Mouse (Mus musculus) kidney, embryonic 15.5 days (tissue): ENCODE data around the gene Fgfr2. TPM values are rescaled to one million over a fixed set of nuclear protein-coding genes. Genes with fewer than 3 reads are reported as not detected.
A peak's percentile ranks its signal among the peaks of the same experiment; 100 is the strongest.

Experiments
- ATAC-seq: fragments of 200-750 bp; cut with Nextera tagmentation; replicated peaks from 2 replicates; pipeline ENCODE4 v1.8.0; 2017; ENCODE audit warnings: moderate TSS enrichment; ENCODE audit not compliant: low FRiP score
- H3K27ac ChIP-seq: fragments of 300-500 bp; sonication (generic); 2 replicates; pipeline ENCODE4 v1.5.1; 2015; ENCODE audit warnings: mild to moderate bottlenecking, inconsistent platforms
- H3K27me3 ChIP-seq: fragments of 300-500 bp; sonication (generic); 2 replicates; pipeline ENCODE4 v1.6.1; 2015; ENCODE audit warnings: inconsistent platforms
- H3K36me3 ChIP-seq: fragments of 300-500 bp; sonication (generic); 2 replicates; pipeline ENCODE4 v1.6.1; 2015; ENCODE audit warnings: inconsistent platforms
- H3K4me1 ChIP-seq: fragments of 300-500 bp; sonication (generic); 2 replicates; pipeline ENCODE4 v1.6.1; 2015; ENCODE audit warnings: inconsistent platforms
- H3K4me2 ChIP-seq: fragments of 300-500 bp; sonication (generic); 2 replicates; pipeline ENCODE4 v1.6.1; 2015; ENCODE audit warnings: moderate library complexity, mild to moderate bottlenecking, inconsistent platforms
- H3K4me3 ChIP-seq: fragments of 300-500 bp; sonication (generic); replicated peaks from 2 replicates; pipeline ENCODE4 v1.5.1; 2015; ENCODE audit warnings: mild to moderate bottlenecking, inconsistent platforms
- H3K9ac ChIP-seq: fragments of 300-500 bp; sonication (generic); 2 replicates; pipeline ENCODE4 v1.6.1; 2015; ENCODE audit warnings: mild to moderate bottlenecking, inconsistent platforms
- H3K9me3 ChIP-seq: fragments of 300-500 bp; sonication (generic); replicated peaks from 2 replicates; pipeline ENCODE4 v1.6.1; 2016; ENCODE audit warnings: inconsistent platforms
- WGBS: fragments of 180-500 bp; shearing (Covaris S2); methylation state at CpG from one replicate; pipeline ENCODE4 v1.1.7; 2015; ENCODE audit warnings: mixed read lengths; 5-methylcytosine and 5-hydroxymethylcytosine counted together
- polyA plus RNA-seq: library from polyadenylated mRNA; unstranded; fragments of >200 nt; fragmentation: Nextera tagmentation; extraction: Ambion mirVana; gene quantifications from 2 replicates; pipeline ENCODE4 v1.2.1, GENCODE M21; 2015

Fgfr2 gene
- polyA plus RNA-seq, 1 experiment from 2014 or later, result 104 TPM

DNA sequence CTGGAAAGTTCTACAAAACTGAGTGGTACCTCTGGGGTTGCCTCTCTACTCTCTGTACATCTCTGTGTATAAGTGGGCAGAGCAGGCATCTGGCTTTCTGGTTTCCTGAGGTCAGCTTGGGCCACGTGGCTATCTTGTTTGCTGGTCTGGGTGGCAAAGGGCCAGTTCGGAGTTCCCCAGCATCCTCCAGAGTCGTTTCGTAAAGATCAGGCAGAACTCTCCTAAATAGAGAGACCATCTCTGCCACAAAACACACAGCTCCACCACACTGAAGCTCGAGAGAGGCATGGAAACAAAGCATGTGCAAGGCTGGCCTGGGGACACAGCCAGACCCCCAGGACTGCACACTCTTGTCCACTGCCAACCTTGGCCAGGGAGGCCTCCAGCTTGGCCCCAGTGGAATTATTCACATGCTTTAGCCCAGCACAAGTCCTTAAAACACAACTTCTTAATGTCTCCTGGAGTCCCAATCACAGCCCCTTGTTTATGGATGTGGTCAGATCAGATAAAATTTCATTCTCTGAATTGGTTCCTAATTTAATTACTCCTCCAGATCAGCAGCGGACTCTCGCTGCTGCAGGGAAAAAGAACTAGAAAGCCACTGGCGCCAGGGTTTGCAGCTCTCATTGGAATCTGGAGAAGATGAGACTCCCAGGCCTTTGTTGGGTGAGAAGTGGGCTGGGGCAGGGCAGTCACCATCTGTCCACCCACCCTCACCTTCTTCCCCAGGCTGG lies 820.5 kb downstream of the Fgfr2 start:
- ATAC-seq, result no peak
- Histone ChIP-seq H3K36me3 (no peaks in the 10 kb centered on the region), H3K27ac (peak overlapping the region; percentile 4; the same call in 1 of the 2 replicates), H3K27me3 (no peaks in the 10 kb centered on the region), H3K4me3 (no peak overlapping the region), H3K4me1 (peaks cover 69% of the 10 kb centered on the region), H3K9ac (no peak overlapping the region), H3K4me2 (no peak overlapping the region), H3K9me3 (no peaks in the 10 kb centered on the region)
- WGBS, result 59% methylated on average over 8 of the region's 8 CpGs

DNA sequence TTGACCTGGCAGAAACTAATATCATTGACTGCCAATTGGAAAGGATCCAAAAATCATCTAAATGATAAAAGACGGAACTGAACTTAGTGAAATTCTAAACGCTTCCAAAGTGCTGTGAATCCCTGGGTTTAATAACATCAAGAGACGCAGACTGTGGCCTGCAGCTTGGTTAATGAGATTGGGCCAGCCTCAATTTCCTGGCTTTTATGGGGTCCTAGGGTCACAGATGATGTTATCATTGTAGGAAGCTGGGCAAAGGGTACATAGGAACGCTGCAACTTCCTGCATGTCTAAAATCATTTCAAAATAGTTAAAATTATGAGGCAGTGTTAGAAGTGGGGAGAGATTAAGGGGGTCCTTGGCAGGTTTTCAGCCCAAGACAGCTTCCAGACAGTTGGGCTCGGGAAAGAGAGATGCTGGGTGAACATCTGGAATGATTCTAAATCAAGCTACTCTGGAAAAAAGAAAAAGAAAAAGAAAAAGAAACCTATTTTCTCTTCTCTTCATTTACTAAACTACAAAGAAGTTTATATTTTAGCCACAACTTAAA lies 823.4 kb downstream of the Fgfr2 start:
- H3K27ac ChIP-seq, result peak overlapping the region; percentile 52; the same call in 1 of the 2 replicates
- H3K4me1 ChIP-seq, result peaks cover 65% of the 10 kb centered on the region
- 18% methylated on average over 5 of the region's 5 CpGs for WGBS
- H3K9me3 ChIP-seq, result no peaks in the 10 kb centered on the region
- H3K36me3 ChIP-seq, result no peaks in the 10 kb centered on the region
- no peak overlapping the region for H3K9ac ChIP-seq
- no peak for ATAC-seq
- no peak overlapping the region for H3K4me2 ChIP-seq
- H3K27me3 ChIP-seq, result no peaks in the 10 kb centered on the region
- H3K4me3 ChIP-seq, result no peak overlapping the region

DNA sequence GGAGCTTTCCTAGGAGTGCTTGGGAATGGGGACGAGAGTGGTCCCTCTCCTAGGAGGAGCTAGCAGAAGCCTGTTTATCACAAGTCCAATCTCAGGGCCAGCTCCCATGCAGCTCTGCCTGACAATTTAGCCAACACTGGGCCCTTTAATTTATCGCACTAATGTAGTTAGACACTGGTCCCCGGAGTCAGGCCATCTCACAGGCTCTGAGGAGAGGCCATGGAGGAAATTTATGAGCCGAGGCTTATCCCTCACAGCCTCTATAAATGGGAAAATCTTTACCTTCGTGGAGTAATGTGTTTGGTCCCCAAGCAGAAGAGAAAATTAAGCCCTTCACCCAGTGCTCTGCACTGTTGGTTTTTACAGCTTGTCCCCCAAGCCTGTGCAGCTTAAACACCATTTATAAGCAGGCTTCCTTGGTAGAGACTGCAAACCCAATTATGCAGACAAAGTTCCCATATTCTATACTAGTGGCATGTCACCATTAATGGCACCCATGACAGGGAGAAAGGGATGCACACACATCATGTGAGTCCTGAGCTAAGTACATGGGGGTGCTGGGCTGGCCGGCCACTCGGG lies 824.6 kb downstream of the Fgfr2 start:
- Histone ChIP-seq H3K4me2 (no peak overlapping the region), H3K27ac (peak overlapping the region; percentile 56), H3K9me3 (no peaks in the 10 kb centered on the region), H3K27me3 (no peaks in the 10 kb centered on the region), H3K36me3 (no peaks in the 10 kb centered on the region), H3K9ac (no peak overlapping the region), H3K4me1 (peaks cover 55% of the 10 kb centered on the region), H3K4me3 (no peak overlapping the region)
- WGBS, result 33% methylated on average over 7 of the region's 7 CpGs
- ATAC-seq, result peak; percentile 76

DNA sequence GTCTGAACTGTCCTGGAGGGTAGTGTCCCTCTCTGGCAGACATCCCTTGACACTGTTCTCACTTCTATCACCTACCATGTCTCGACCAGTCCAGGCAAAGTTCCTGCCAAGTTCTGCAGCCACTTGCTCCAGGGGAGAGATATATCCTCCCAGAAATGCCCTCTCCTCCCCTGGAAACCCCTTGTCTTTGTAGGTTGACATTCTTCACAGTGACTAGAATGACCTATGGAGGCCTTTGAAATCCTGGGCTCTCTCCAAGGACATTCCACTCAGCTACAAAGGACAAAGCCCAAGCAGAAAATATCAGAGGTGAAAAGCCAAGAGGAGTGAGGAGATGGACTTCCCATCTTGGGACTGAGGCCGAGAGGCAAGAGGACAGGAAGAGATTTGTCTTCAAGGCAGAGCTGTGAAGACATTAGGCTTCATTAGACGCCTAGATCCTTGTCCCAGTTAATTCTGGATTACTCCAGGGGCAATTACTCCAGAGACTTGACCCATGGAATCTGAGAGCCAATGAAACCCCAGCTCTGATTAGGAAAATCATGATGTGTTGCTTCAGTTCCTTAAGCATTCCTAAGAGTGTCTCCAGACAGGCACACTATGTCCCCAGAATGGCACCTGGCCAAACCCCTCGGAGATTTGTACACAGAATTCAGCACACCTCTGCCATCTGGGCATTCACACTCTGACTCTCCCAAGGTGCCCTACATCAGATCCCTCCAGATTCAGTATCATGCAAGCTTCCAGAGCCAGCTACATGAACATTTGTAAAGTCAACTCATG lies 826.3 kb downstream of the Fgfr2 start:
- Histone ChIP-seq H3K27ac (no peak overlapping the region), H3K9ac (no peak overlapping the region), H3K4me1 (peaks cover 44% of the 10 kb centered on the region), H3K36me3 (no peaks in the 10 kb centered on the region), H3K9me3 (no peaks in the 10 kb centered on the region), H3K4me2 (no peak overlapping the region), H3K4me3 (no peak overlapping the region), H3K27me3 (no peaks in the 10 kb centered on the region)
- ATAC-seq, result no peak
- WGBS, result 52% methylated on average over 4 of the region's 4 CpGs

DNA sequence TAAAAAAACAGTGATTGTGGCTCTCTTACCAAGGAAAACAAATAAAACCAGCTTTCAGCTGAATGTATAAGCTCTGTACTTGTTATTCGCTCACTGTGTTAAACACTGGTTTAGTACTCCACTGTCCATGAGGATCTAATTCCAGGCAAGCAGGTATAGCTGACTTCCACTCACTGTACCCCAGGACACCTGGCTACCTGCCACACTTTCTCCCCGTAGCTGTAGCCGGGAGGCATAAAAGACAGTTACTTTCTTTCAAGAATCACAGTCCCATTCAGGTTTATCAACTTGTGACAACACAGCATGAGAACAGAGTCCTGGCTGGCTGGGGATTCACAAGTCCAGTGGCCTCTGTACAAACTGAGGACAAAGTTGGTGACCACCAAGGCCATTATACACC lies 827.0 kb downstream of the Fgfr2 start:
- 83% methylated on average over 3 of the region's 3 CpGs for WGBS
- Histone ChIP-seq H3K9ac (no peak overlapping the region), H3K27ac (no peak overlapping the region), H3K4me3 (no peak overlapping the region), H3K27me3 (no peaks in the 10 kb centered on the region), H3K4me1 (peaks cover 40% of the 10 kb centered on the region), H3K4me2 (no peak overlapping the region), H3K9me3 (no peaks in the 10 kb centered on the region), H3K36me3 (no peaks in the 10 kb centered on the region)
- no peak for ATAC-seq

DNA sequence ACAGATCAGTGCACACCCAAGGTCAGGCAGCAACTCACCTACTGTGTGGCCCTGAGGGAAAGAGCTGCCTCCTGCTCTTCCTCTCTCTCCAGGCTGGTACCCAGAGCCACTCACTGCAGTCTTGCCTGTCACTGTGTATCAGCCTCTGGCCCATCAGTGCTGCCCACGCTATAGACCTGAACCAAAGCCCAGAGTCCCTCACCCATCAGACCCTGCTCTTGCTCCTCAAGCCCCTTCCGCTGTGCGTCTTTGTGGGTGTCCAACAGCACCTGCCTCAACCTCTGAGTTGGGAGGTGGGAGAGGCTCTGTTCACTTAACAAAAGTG lies 835.8 kb downstream of the Fgfr2 start:
- Histone ChIP-seq H3K36me3 (no peaks in the 10 kb centered on the region), H3K27ac (peak overlapping the region; percentile 73), H3K27me3 (no peaks in the 10 kb centered on the region), H3K4me1 (peaks cover 79% of the 10 kb centered on the region), H3K9me3 (no peaks in the 10 kb centered on the region), H3K4me3 (no peak overlapping the region), H3K4me2 (no peak overlapping the region), H3K9ac (no peak overlapping the region)
- 58% methylated on average over 3 of the region's 3 CpGs for WGBS
- peak; percentile 40 for ATAC-seq

DNA sequence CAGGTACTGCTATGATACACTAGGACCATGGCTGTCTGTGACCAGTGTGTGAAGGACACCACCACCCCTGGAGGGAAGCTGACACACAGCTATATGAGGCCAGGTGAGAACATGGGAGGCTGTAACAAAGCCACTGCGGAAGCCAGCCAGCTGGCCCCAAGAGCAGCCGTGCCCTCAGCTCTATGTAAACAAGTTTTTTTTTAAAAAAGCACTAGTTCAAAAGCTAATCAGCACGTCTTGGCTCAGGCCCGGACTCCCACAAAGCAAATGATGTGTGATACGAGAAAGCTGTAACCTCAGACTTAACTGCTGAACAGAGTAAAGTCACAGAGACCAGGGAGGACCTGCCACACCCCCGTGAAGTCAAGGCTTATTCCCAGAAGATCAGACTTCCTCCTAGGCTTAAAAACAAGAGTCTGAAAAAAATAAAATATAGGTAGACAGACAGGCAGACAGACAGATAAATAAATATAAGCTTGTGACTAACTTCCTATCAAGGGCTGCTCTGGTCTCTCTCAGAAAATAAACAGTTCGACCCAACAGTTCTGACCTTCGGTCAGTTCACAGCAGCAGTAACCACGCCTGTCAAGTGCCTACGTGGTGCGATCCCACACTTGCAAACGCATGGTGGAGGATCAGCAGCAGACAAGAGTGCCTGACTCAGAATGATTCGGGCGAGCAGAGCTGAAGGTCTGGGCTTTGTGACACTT lies 836.4 kb downstream of the Fgfr2 start:
- no peak overlapping the region for H3K9ac ChIP-seq
- H3K4me1 ChIP-seq, result peaks cover 83% of the 10 kb centered on the region
- peak overlapping the region; percentile 73 for H3K27ac ChIP-seq
- 11% methylated on average over 14 of the region's 14 CpGs for WGBS
- no peaks in the 10 kb centered on the region for H3K9me3 ChIP-seq
- ATAC-seq, result peak; percentile 76
- H3K4me2 ChIP-seq, result no peak overlapping the region
- no peak overlapping the region for H3K4me3 ChIP-seq
- H3K36me3 ChIP-seq, result no peaks in the 10 kb centered on the region
- H3K27me3 ChIP-seq, result no peaks in the 10 kb centered on the region

DNA sequence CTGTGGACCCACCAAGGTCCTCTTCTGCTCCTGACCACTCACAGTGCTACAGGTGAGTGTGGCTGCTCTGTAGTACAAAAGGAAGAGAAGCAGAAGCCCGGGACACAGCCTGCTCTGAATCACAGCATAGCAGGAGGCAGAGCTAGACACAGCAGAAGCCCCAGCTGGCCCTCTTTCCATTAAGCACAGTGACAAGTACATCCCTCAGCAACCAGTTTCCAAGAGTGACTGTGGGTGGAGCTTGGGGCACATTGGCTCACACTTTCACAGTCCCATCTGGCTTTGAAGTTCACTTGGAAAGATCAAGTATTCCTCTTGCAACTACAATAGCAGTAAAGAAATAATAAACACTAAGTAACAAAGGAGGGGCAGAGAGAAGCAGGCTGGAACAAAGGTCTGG lies 838.4 kb downstream of the Fgfr2 start:
- no peak overlapping the region for H3K4me2 ChIP-seq
- 10% methylated on average over 1 of the region's 1 CpGs for WGBS
- no peaks in the 10 kb centered on the region for H3K27me3 ChIP-seq
- ATAC-seq, result no peak
- 0 out of 2 replicates have a peak overlapping the region, but pooled peaks have one; percentile 7 for H3K27ac ChIP-seq
- H3K4me1 ChIP-seq, result peaks cover 78% of the 10 kb centered on the region
- H3K9me3 ChIP-seq, result no peaks in the 10 kb centered on the region
- no peak overlapping the region for H3K4me3 ChIP-seq
- no peaks in the 10 kb centered on the region for H3K36me3 ChIP-seq
- H3K9ac ChIP-seq, result no peak overlapping the region

DNA sequence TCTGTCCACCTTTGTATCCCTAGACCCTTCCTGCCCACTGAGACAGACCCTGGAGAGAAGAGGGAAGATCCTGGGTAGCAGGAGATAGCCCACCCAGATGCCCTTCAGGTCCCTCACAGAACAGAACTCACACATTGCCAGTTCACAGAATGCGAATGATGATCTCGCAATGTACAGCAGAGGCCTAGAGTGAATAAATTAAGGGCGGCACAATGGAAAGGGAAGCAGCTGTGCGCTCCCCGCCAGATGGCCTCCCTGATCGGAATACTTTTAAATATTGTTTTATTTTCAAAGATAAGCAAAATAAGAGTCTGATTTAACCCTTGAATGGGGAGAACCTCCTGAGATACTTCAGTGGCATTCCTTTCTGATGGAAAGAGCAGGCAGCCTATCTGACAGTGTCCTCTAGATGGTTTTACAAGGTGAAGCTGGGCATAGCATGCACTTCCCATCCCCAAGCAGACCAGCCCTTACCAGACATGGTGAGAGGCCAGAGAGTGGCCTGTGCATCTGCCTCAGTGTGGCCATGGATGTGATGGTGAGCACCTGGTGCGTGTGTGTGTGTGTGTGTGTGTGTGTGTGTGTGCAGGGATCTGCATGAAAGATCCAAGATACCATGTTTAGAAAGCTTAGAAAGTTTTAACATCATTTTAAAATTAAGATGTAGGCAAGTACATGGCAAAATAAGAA lies 839.0 kb downstream of the Fgfr2 start:
- 50% methylated on average over 7 of the region's 7 CpGs for WGBS
- Histone ChIP-seq H3K9me3 (no peaks in the 10 kb centered on the region), H3K4me3 (no peak overlapping the region), H3K9ac (no peak overlapping the region), H3K27ac (no peak overlapping the region), H3K4me2 (no peak overlapping the region), H3K36me3 (no peaks in the 10 kb centered on the region), H3K4me1 (peaks cover 73% of the 10 kb centered on the region), H3K27me3 (no peaks in the 10 kb centered on the region)
- ATAC-seq, result no peak

DNA sequence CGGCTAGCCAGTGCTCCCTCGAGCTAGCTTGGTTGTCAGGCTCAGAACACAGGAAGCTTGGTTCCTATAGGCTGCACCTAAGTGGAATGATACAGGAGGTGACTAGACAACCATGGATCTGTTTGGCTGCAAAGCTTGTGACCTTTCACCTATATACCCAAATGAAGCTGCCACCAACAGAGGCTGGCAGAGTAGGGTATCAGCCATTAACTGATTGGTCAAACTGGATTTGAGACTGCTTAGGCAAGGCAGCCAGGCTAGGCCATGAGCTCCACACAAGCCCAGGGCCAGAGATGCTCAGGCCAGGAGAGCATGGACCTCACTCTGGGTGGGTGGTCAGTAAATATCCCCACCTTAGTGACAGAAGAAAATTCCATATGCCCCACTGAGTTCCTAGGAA lies 840.6 kb downstream of the Fgfr2 start:
- H3K36me3 ChIP-seq, result no peaks in the 10 kb centered on the region
- H3K27ac ChIP-seq, result no peak overlapping the region
- WGBS, result 81% methylated on average over 2 of the region's 2 CpGs
- H3K4me3 ChIP-seq, result no peak overlapping the region
- H3K4me1 ChIP-seq, result peaks cover 61% of the 10 kb centered on the region
- no peak overlapping the region for H3K4me2 ChIP-seq
- H3K27me3 ChIP-seq, result no peaks in the 10 kb centered on the region
- ATAC-seq, result no peak
- no peak overlapping the region for H3K9ac ChIP-seq
- H3K9me3 ChIP-seq, result no peaks in the 10 kb centered on the region

DNA sequence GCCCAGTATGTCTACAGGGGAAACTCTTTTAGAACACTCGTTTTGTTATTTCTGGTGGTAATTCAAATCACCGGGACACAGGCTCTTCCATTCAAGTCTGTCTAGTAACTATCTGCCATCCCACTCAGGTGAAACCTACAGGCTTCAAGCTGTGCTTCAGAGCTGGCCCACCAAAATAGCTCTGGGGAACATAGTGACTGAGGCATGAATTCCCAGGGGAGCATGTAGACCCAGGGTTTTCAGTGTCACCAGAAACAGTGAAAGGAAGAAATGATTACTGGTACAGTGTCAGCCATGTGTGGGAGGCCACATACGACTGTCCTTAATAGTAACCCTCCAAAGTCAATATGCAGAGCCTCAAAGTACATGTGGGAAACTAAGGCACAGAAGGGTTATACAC lies 841.0 kb downstream of the Fgfr2 start:
- 85% methylated on average over 3 of the region's 3 CpGs for WGBS
- Histone ChIP-seq H3K4me2 (no peak overlapping the region), H3K4me3 (no peak overlapping the region), H3K4me1 (peaks cover 57% of the 10 kb centered on the region), H3K36me3 (no peaks in the 10 kb centered on the region), H3K27me3 (no peaks in the 10 kb centered on the region), H3K27ac (no peak overlapping the region), H3K9me3 (no peaks in the 10 kb centered on the region), H3K9ac (no peak overlapping the region)
- ATAC-seq, result no peak
